Mouse (Mus musculus): ENCODE results near the gene Rpl13. TPM values are rescaled to one million over a fixed set of nuclear protein-coding genes. Genes with fewer than 3 reads are reported as not detected.

Rpl13 gene
- polyA plus RNA-seq (2012), result 4,017 and 4,573 TPM in 2 replicates

GRCm38 (mm10) chr8:123101735-123102685 lies at the start of gene Rpl13:
Gene Rpl13 (plus strand): TSS chr8:123102350.

GRCm38 (mm10) chr8:123062721-123063120 lies 39.4 kb upstream of the Rpl13 start, which contains the start of gene Spg7:
Gene Spg7 (plus strand): TSS chr8:123062942.

GRCm38 (mm10) chr8:123117127-123117731 lies 15.1 kb downstream of the Rpl13 start, which contains the start of gene Cpne7:
Gene Cpne7 (plus strand): TSS chr8:123117374.

Other genes with a start within 250 kb of the Rpl13 start
- 93.5 and 120 TPM in 2 replicates for gene Ankrd11, start 60.1 kb upstream of the Rpl13 start, polyA plus RNA-seq (2012)
- gene Spg7, start 39.4 kb upstream of the Rpl13 start, polyA plus RNA-seq (2012), result 26.7 and 33.2 TPM in 2 replicates
- 0.48 and 1.4 TPM in 2 replicates for gene Cpne7, start 15.0 kb downstream of the Rpl13 start, polyA plus RNA-seq (2012)
- 0.02 TPM in 1 of 2 replicates, not detected in the other for gene Sult5a1, start 56.0 kb downstream of the Rpl13 start, polyA plus RNA-seq (2012)
- not detected in 2 replicates for gene Dpep1, start 83.9 kb downstream of the Rpl13 start, polyA plus RNA-seq (2012)
- 26.0 and 28.9 TPM in 2 replicates for gene Chmp1a, start 110.4 kb downstream of the Rpl13 start, polyA plus RNA-seq (2012)
- gene Spata33, start 110.5 kb downstream of the Rpl13 start, polyA plus RNA-seq (2012), result 0.06 and 0.10 TPM in 2 replicates
- 93.0 and 94.8 TPM in 2 replicates for gene Cdk10, start 122.5 kb downstream of the Rpl13 start, polyA plus RNA-seq (2012)
- gene Spata2l, start 133.9 kb downstream of the Rpl13 start, polyA plus RNA-seq (2012), result 6.7 and 7.1 TPM in 2 replicates
- gene Zfp276, start 151.8 kb downstream of the Rpl13 start, polyA plus RNA-seq (2012), result 13.0 and 15.7 TPM in 2 replicates
- gene Vps9d1, start 152.0 kb downstream of the Rpl13 start, polyA plus RNA-seq (2012), result 138 and 145 TPM in 2 replicates
- gene Fanca, start 216.2 kb downstream of the Rpl13 start, polyA plus RNA-seq (2012), result 62.6 and 69.9 TPM in 2 replicates
- gene Spire2, start 230.4 kb downstream of the Rpl13 start, polyA plus RNA-seq (2012), result 2.1 and 3.8 TPM in 2 replicates